Mouse (Mus musculus) thymus, adult 2 months (tissue): ENCODE data around the gene Lin7a.

Experiments used
- CTCF ChIP-seq: fragments of 200-500 bp; IDR thresholded peaks from 2 replicates; pipeline ENCODE4 v1.5.1; 2012; ENCODE audit warnings: mild to moderate bottlenecking, control low read depth, low read length, moderate library complexity, borderline replicate concordance; ENCODE audit not compliant: control insufficient read depth, poor library complexity, insufficient read depth; ENCODE audit errors: extremely low read depth
- POLR2A ChIP-seq: fragments of 200-500 bp; IDR thresholded peaks from 2 replicates; pipeline ENCODE4 v1.6.1; 2012; ENCODE audit warnings: mild to moderate bottlenecking, low read length, control low read depth, moderate library complexity; ENCODE audit not compliant: control insufficient read depth, poor library complexity, insufficient read depth; ENCODE audit errors: extremely low read depth

GRCm38 (mm10) chr10:107436967-107437366, 165.5 kb downstream of the Lin7a start:
- TF ChIP-seq CTCF (no peak), POLR2A (no peak)
